Mouse (Mus musculus): ENCODE measurements around the gene Pgm5. TPM values are rescaled to one million over a fixed set of nuclear protein-coding genes. Genes with fewer than 3 reads are reported as not detected.

The Pgm5 gene
- polyA plus RNA-seq (2012; rRNA removed) = 18.3 and 18.4 TPM in 2 replicates

DNA sequence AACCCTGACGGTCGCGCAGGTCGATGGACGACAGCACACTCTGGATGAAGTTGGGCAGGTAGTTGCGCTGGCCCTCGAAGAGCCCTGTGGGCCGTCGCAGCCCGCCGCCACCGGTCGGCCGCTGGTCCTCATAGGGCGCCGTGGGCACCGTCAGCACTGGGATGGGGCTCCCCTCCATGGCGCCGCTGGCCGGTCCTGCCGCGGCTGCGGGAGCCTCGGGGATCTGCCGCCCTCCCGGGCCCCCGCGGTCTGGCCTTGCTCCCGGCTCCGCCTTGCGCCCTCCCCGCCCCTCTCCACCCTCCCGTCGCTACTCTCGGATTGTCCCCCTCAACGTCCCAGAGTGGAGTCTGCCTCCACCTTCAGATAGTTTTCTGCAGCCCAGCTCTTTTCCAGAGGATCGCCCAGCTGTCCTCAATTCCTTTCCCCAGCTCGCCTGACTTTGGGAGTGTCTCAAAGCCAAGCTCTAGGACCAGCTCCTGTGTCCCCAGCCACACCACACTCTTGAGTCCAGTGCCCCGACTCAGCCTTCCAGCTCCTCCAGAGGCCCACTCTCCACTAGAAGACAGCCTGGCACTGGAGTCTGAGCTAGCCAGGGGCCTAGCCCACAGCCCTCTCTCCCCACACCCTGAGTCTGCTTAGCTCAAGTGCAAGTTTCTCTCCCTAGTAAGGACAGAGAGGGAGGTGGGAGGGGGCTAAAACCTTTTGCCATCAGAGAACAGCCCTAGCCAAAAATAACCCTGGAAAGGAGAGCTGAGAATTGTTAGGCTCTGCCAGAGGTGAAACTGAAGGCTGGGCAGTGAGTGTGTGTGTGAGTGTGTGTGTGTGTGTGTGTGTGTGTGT is at the start of gene Pgm5:
TSS of gene Pgm5 (minus strand) at position 244 of the 840 bp plus-strand sequence.
- H3K36me3 ChIP-seq (ENCODE audit: control insufficient read depth, insufficient read depth, low read length) = no peaks in the 10 kb centered on the region
- peaks cover 6% of the 10 kb centered on the region for H3K27me3 ChIP-seq (ENCODE audit: control insufficient read depth, insufficient read depth, low read length)
- H3K27ac ChIP-seq (ENCODE audit: insufficient read depth, low read depth, low read length) = peak within 1 kb of the TSS; percentile 12; the same call in 1 of the 2 replicates
- TF ChIP-seq CTCF (IDR thresholded peaks at IDR 0.05; ENCODE audit: extremely low read depth, insufficient read length, insufficient replicate concordance, low read depth, low read length) (no peak), POLR2A (IDR thresholded peaks at IDR 0.05; ENCODE audit: low read depth, low read length) (no peak)
- H3K4me1 ChIP-seq (ENCODE audit: control insufficient read depth, insufficient read depth, insufficient read length, low read length) = 0 out of 2 replicates have a peak, but pooled peaks cover 2% of the 10 kb centered on the region
- under 1% methylated on average over 39 of the region's 39 CpGs for WGBS
- H3K4me3 ChIP-seq (ENCODE audit: low read depth, low read length) = peak within 1 kb of the TSS; percentile 49

DNA sequence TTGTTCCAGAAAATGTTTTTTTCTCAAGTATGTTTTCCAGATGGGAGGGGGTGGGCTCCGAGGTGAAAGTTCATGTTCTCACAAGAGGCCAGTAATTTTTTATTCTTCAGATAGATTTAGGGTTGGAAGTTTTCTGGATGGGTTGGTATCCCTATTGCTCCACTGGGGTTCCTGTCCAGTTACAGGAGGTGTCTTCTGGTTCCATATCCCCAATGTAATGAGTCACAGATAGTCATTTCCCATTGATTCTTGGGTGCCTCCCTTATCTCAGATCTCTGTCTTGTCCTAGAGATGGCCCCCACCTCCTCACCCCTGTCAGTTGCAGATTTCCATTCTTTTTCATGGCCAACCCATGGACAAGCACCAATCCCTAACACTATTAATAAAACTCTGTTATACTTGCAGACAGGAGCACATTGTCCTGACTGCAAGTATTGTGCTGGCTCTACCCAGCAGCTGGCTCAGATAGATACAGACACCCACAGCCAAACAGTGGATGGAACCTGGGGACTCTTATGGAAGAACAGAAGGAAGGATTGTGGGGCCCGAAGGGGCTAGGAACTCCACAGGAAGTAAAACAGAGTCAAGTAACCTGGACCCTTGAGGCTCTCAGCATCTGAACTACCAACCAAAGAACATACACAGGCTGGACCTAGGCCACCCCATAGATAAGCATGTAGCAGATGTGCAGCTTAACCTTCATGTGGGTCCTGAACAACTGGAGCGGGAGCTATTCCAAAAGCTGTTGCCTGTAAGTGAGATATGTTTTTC is 46.9 kb upstream of the Pgm5 start:
- H3K4me1 ChIP-seq (ENCODE audit: control insufficient read depth, insufficient read depth, insufficient read length, low read length) = no peaks in the 10 kb centered on the region
- no peak overlapping the region for H3K27ac ChIP-seq (ENCODE audit: insufficient read depth, low read depth, low read length)
- no peaks in the 10 kb centered on the region for H3K36me3 ChIP-seq (ENCODE audit: control insufficient read depth, insufficient read depth, low read length)
- H3K4me3 ChIP-seq (ENCODE audit: low read depth, low read length) = no peak overlapping the region
- WGBS = 87% methylated on average over 3 of the region's 3 CpGs
- H3K27me3 ChIP-seq (ENCODE audit: control insufficient read depth, insufficient read depth, low read length) = no peaks in the 10 kb centered on the region
- no peak for TF ChIP-seq POLR2A (IDR thresholded peaks at IDR 0.05; ENCODE audit: low read depth, low read length)
- TF ChIP-seq CTCF (IDR thresholded peaks at IDR 0.05; ENCODE audit: extremely low read depth, insufficient read length, insufficient replicate concordance, low read depth, low read length) = no peak

DNA sequence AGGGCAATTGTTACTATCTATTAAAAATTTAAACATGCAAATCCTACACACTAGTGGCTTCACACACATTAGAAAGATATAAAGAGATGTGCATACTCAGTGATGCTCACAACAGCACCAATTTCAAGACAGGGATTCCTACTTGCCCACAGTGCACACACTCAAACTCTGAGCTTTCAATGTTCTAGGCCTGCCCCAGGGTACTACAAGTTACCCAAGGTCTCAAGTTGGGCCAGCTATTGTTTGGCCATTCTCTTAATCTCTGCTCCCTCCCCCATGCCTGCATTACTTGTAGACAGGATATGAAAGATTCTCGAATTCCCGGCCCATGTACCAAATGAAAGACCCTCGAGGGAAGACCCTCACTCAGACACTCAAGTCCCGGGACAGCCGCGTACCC is 46.0 kb upstream of the Pgm5 start:
- no peak overlapping the region for H3K27ac ChIP-seq (ENCODE audit: insufficient read depth, low read depth, low read length)
- TF ChIP-seq POLR2A (IDR thresholded peaks at IDR 0.05; ENCODE audit: low read depth, low read length) (no peak), CTCF (IDR thresholded peaks at IDR 0.05; ENCODE audit: extremely low read depth, insufficient read length, insufficient replicate concordance, low read depth, low read length) (no peak)
- H3K27me3 ChIP-seq (ENCODE audit: control insufficient read depth, insufficient read depth, low read length) = peaks cover 3% of the 10 kb centered on the region
- no peaks in the 10 kb centered on the region for H3K36me3 ChIP-seq (ENCODE audit: control insufficient read depth, insufficient read depth, low read length)
- no peak overlapping the region for H3K4me3 ChIP-seq (ENCODE audit: low read depth, low read length)
- 89% methylated on average over 6 of the region's 6 CpGs for WGBS
- no peaks in the 10 kb centered on the region for H3K4me1 ChIP-seq (ENCODE audit: control insufficient read depth, insufficient read depth, insufficient read length, low read length)

DNA sequence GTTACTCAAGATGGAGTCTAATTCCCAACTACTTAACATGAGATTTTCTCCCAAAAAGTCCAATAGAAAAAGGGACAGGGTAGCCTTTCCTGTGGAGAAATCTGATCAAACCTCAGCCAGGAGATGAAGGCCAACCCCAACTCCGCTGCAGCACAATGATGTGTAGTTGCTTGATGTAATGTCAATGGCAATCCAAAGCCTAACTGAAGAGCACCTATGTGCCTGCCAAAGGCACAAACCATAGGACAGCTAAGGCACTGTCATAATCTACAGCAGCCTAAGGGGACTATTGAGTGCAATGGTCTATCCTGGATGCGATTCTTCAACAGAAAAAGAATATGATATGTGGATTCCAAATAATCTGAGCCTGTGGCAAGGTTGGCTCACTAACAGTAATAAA is 41.2 kb upstream of the Pgm5 start:
- Histone ChIP-seq H3K4me3 (ENCODE audit: low read depth, low read length) (no peak overlapping the region), H3K27me3 (ENCODE audit: control insufficient read depth, insufficient read depth, low read length) (peaks cover 40% of the 10 kb centered on the region), H3K27ac (ENCODE audit: insufficient read depth, low read depth, low read length) (no peak overlapping the region), H3K36me3 (ENCODE audit: control insufficient read depth, insufficient read depth, low read length) (no peaks in the 10 kb centered on the region), H3K4me1 (ENCODE audit: control insufficient read depth, insufficient read depth, insufficient read length, low read length) (peaks cover 5% of the 10 kb centered on the region)
- 43% methylated on average over 2 of the region's 2 CpGs for WGBS
- TF ChIP-seq POLR2A (IDR thresholded peaks at IDR 0.05; ENCODE audit: low read depth, low read length) (no peak), CTCF (IDR thresholded peaks at IDR 0.05; ENCODE audit: extremely low read depth, insufficient read length, insufficient replicate concordance, low read depth, low read length) (no peak)

- Histone ChIP-seq H3K36me3 (ENCODE audit: control insufficient read depth, insufficient read depth, low read length) (no peaks in the 10 kb centered on the region), H3K4me3 (ENCODE audit: low read depth, low read length) (no peak overlapping the region), H3K4me1 (ENCODE audit: control insufficient read depth, insufficient read depth, insufficient read length, low read length) (peaks cover 7% of the 10 kb centered on the region), H3K27me3 (ENCODE audit: control insufficient read depth, insufficient read depth, low read length) (peaks cover 46% of the 10 kb centered on the region), H3K27ac (ENCODE audit: insufficient read depth, low read depth, low read length) (no peak overlapping the region)
- 9% methylated on average over 2 of the region's 2 CpGs for WGBS
- TF ChIP-seq CTCF (IDR thresholded peaks at IDR 0.05; ENCODE audit: extremely low read depth, insufficient read length, insufficient replicate concordance, low read depth, low read length) = no peak
- no peak for TF ChIP-seq POLR2A (IDR thresholded peaks at IDR 0.05; ENCODE audit: low read depth, low read length)
These were observed 40.6 kb upstream of the Pgm5 start for GRCm38 (mm10) chr19:24902256-24902655.

DNA sequence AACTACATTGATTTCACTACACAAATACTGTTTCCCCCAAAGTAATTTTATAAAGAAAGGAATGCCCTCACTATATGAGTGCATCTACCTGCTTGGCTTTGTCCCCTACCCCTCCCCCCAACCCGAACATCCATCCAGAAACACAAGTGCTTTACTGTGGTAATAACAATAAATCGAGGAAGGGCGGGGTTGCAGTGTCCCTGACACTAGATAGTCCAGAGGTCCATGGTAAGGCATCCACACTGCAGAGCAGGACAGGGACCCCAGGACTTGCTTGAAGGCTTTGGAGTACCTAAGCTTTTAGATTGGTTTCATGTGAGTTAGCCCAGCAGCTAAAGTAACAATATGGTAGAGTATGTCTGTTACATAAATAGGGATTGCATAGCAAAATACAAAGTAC is 40.0 kb upstream of the Pgm5 start:
- Histone ChIP-seq H3K27me3 (ENCODE audit: control insufficient read depth, insufficient read depth, low read length) (peaks cover 52% of the 10 kb centered on the region), H3K36me3 (ENCODE audit: control insufficient read depth, insufficient read depth, low read length) (no peaks in the 10 kb centered on the region), H3K27ac (ENCODE audit: insufficient read depth, low read depth, low read length) (no peak overlapping the region), H3K4me3 (ENCODE audit: low read depth, low read length) (no peak overlapping the region), H3K4me1 (ENCODE audit: control insufficient read depth, insufficient read depth, insufficient read length, low read length) (peaks cover 9% of the 10 kb centered on the region)
- WGBS = 4% methylated on average over 3 of the region's 3 CpGs
- no peak for TF ChIP-seq POLR2A (IDR thresholded peaks at IDR 0.05; ENCODE audit: low read depth, low read length)
- TF ChIP-seq CTCF (IDR thresholded peaks at IDR 0.05; ENCODE audit: extremely low read depth, insufficient read length, insufficient replicate concordance, low read depth, low read length) = no peak
